ENCODE assay signal across 23 mouse cellular contexts in the genomic region with DNA sequence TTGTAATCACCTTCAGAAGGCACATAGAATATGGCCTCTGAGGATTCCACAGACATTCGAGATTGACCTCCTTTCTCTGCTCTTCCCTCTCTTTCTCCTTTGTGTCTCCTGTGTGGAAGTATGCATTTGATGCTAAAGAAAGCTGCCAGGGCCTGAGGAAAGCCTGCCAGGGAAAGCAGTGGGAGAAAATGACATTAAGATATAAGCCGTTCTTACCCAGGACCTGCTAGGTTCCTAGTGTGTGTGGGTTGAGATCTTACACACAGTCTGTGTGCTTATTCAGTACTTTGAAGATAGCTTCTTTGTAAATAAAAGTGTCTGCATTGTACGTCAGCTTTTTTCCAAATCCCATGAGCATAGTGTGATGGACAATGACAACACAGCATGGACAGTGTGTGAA. TPM values are rescaled to one million over a fixed set of nuclear protein-coding genes. Genes with fewer than 3 reads are reported as not detected.
DNase-seq lines count a peak whose midpoint lies in the region; TF ChIP-seq lines count a peak whose summit lies in the region.
"Had no signal": no experiment of that assay in that cellular context is flagged by ENCODE, and none has a peak within 500 bp of the region (broad histone marks: within the 10 kb centered on the region; RNA-seq: fewer than 3 reads in every experiment).

No protein-coding gene starts in this region.

- 38% methylated on average over 3 of the region's 3 CpGs for WGBS in olfactory bulb, adult 2 months

- TF ChIP-seq CTCF in left cerebral cortex, adult 2 months (IDR thresholded peaks at IDR 0.05): no peak
- TF ChIP-seq CTCF in olfactory bulb, adult 2 months (IDR thresholded peaks at IDR 0.05; ENCODE audit: insufficient read depth, low read depth, low read length): no peak

- intact Hi-C loops in left cerebral cortex, adult 2 months (cut with DNase I): no loop called here

- no peak for TF ChIP-seq POLR2A in olfactory bulb, adult 2 months (IDR thresholded peaks at IDR 0.05; ENCODE audit: insufficient read depth, low read depth, low read length)

- peaks cover 8% of the 10 kb centered on the region for H3K4me1 ChIP-seq in olfactory bulb, adult 2 months (ENCODE audit: control insufficient read depth, insufficient read depth, low read length)
- H3K4me1 ChIP-seq: embryonic facial prominence, embryonic 13.5 days; forebrain, embryonic 12.5 days; hindbrain, embryonic 15.5 days; liver, embryonic 15.5 days; lung, embryonic 15.5 days had no signal

- peak overlapping the region; percentile 78 for H3K27ac ChIP-seq in left cerebral cortex, adult 2 months
- peak overlapping the region; percentile 19 for H3K27ac ChIP-seq in olfactory bulb, adult 2 months (ENCODE audit: insufficient read depth, low read depth, low read length)
- H3K27ac ChIP-seq: embryonic facial prominence, embryonic 13.5 days; forebrain, embryonic 12.5 days; gastrocnemius, adult 2 months; hindbrain, embryonic 15.5 days; limb, embryonic 10.5 days; liver, embryonic 15.5 days; lung, embryonic 15.5 days had no signal

- peak; percentile 40 to 65 for DNase-seq in frontal cortex, adult 2 months (ENCODE audit: extremely low spot score in 1 of 2, low spot score in 1 of 2)
- DNase-seq in frontal cortex, postnatal 25 days (ENCODE audit: low spot score in 2 of 2): no peak
- no peak for DNase-seq in left cerebral cortex, adult 2 months (ENCODE audit: extremely low spot score in 1 of 2, low spot score in 2 of 2)
- DNase-seq in left cerebral cortex, adult 8-10 months (ENCODE audit: low spot score in 2 of 2): no peak
- DNase-seq in brain, adult 2 months (ENCODE audit: low read depth, low spot score): peak; percentile 71
- no peak for DNase-seq in heart, postnatal 4 days
- DNase-seq: adrenal gland, postnatal 25 days; embryo, embryonic 11 days; gastrocnemius, adult 2 months; kidney, postnatal 36 days; liver; lung, postnatal 36 days; midbrain, embryonic 14.5 days; thymus, postnatal 25 days had no signal

- H3K4me3 ChIP-seq in left cerebral cortex, adult 2 months: no peak overlapping the region
- H3K4me3 ChIP-seq in olfactory bulb, adult 2 months (ENCODE audit: insufficient read depth, low read depth, low read length): no peak overlapping the region
- H3K4me3 ChIP-seq: embryonic facial prominence, embryonic 13.5 days; erythroblast, embryonic 14.5 days; forebrain, embryonic 12.5 days; gastrocnemius, adult 2 months; hindbrain, embryonic 15.5 days; limb, embryonic 10.5 days; liver, embryonic 15.5 days; lung, embryonic 15.5 days had no signal

RNA-seq across cellular contexts. Expression of gene Plekha1, which starts 30.5 kb away (rescaled TPM):
- polyA plus RNA-seq in frontal cortex, adult 2 months (2012; rRNA removed): 155 and 156 TPM in 2 replicates
- total RNA-seq in left cerebral cortex, adult 2 months (2021): 10 to 100 TPM; 95.9 to 98.5 TPM
- total RNA-seq in left cerebral cortex, adult 8-10 months (2022): 100 to 1,000 TPM in 1 of 4 experiments, 10 to 100 TPM in 3; 94.6 to 101 (median 96.9) TPM
- polyA plus RNA-seq in olfactory bulb, adult 2 months (2012; ENCODE audit: insufficient read depth, insufficient read length, low replicate concordance, missing spikeins): 219 TPM in 1 of 2 replicates, not detected in the other
- total RNA-seq in heart, postnatal 4 days (2021): 10 to 100 TPM; 60.1 TPM
- polyA plus RNA-seq: erythroblast, embryonic 14.5 days had no signal

RNA-seq across cellular contexts. Expression of gene Htra1, which starts 39.8 kb away (rescaled TPM):
- polyA plus RNA-seq in frontal cortex, adult 2 months (2012; rRNA removed): 172 and 212 TPM in 2 replicates
- 100 to 1,000 TPM; 200 to 236 TPM for total RNA-seq in left cerebral cortex, adult 2 months (2021)
- total RNA-seq in left cerebral cortex, adult 8-10 months (2022): 100 to 1,000 TPM; 156 to 180 (median 161) TPM
- not detected in 2 replicates for polyA plus RNA-seq in olfactory bulb, adult 2 months (2012; ENCODE audit: insufficient read depth, insufficient read length, low replicate concordance, missing spikeins)
- total RNA-seq in heart, postnatal 4 days (2021): 100 to 1,000 TPM; 125 to 139 TPM
- total RNA-seq: megakaryocyte-erythroid progenitor cell, adult 5-6 weeks had no signal
- polyA plus RNA-seq: erythroblast, embryonic 14.5 days had no signal

Comparison
In these comparisons a context has a peak if more than half of its experiments do, and no peak if none do; other contexts are left out.
1. DNase-seq: peak in frontal cortex, adult 2 months (2 of 2) and brain, adult 2 months (single experiment); none in frontal cortex, postnatal 25 days (0 of 2), left cerebral cortex, adult 2 months (0 of 2), left cerebral cortex, adult 8-10 months (0 of 2) and heart, postnatal 4 days (single experiment).